Mouse (Mus musculus) layer of hippocampus, adult 18-20 months (tissue): ENCODE results near the gene 1700029P11Rik. TPM values are rescaled to one million over a fixed set of nuclear protein-coding genes. Genes with fewer than 3 reads are reported as not detected.
A peak's percentile ranks its signal among the peaks of the same experiment; 100 is the strongest.
"Not testable (repeated sequence)": the region's sequence is repeated elsewhere in the genome, so short reads cannot be mapped to it uniquely, and the experiment has no call there.

ENCODE experiments used
- DNase-seq, 2 experiments: peaks; one replicate each; pipeline ENCODE4 v3.0.0; 2022; ENCODE audit warnings: low spot score in 2 of 2
- total RNA-seq, 2 experiments: library from RNA; stranded (reverse); gene quantifications; 2 replicates each; pipeline ENCODE4 v1.2.3; 2021

The 1700029P11Rik gene
- total RNA-seq, 2 experiments from 2014 or later: not detected

DNA sequence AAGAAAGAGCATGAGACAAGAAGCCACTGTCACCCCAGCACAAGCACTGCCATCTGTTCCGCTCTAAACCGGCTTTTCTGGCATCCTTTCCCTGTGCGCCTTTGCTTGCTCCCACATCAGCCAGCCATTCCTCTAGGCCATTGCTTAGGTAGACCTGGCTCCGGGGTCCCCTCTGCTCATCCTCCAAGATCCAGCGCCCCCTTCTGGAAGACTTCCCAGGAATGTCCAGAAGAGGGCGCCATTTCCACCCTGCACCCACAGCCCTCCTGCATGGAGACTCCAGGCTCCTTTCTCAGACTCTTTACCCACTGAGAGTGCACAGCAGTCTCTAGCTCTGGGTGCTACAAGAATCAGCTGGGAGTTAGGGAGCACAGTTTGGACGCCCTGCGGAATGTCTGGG is 23.9 kb upstream of the 1700029P11Rik start:
- DNase-seq: peak in 1 of 2 experiments; percentile 69

DNA sequence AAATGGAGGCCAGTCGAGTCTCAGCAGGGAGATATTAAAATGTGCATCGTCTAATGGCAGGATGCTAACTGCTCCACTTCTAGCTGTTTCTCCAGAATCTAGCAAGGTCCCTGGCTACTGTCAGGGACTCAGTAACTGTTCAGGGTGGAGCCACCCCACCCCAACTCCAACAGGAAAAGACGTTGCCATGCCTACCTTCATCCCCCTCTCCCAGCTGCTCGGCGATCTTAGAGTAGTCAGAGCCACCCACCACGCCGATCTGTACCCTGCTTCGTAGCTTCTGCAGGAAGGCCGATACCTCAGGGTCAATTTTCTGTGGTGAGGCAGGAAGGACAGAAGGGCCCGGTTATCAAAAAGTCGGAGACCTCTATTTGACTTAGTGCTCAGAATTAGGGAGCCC is 22.7 kb upstream of the 1700029P11Rik start:
- no peak for DNase-seq

DNA sequence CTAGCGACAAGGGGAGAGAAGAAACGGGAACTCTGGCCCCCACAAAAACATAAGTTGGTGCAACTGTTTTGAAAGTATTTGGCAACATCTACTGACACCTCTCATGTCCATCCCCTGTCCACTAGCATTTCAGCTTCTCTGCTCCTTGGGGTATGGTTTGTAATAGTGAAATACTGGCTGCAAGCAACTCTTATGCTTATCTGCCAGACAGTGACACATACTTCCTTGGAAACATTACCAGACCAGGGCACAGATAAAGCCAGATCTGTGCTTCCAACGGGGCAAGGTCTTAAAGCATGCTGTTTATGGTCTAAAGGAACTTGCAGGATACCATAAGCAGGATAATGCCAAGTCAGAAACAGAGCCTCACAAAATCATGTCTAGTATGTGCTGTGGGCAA is 21.4 kb upstream of the 1700029P11Rik start:
- DNase-seq: no peak

DNA sequence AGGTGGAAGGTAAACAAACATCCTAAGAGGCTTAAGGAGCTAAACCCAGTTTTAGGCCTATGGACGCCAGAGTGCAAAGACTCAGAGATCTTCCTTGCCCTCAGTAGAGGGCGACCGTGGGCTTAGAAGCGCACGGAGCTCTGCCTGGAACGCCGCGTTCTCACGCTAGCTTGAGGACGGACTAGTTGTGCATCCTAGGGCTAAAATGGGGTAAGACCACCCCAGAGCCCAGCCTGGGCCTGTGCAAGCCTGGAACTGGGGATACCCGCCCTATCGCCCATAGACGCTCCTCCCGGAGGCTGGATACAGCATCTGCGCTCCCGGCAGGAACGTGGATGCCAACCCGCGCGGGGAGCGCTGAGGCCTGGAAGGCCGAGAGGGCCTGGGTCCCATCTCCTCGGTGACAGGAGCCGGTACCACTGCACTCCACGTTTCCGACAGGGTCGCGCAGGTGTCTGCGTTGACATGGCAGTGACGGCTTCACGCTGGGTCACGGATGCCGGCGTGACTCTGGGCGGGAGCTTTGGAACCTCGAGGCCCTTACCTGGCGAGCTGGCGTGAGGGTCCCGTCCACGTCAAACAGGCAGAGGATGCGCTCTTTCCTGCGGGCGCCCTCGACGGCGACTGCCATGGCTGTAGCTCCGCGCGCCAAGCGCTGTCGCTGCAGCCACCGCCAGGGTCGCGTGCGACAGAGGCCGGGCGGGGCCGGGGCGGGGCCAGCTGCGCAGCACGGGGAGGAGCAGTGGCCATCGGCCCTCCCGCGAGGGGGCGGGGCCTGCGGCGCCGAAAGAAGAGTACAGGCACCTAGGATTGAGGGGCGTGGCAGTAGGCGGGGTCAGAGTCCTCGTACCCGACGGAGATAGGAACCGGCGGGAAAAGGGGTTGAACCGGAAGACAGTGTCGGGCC is 19.9 kb upstream of the 1700029P11Rik start, which contains the start of gene Pmm1:
Gene Pmm1, minus strand, starts transcription at position 760 of the 907 bp plus-strand sequence.
- DNase-seq: peak; percentile 96 to 99

DNA sequence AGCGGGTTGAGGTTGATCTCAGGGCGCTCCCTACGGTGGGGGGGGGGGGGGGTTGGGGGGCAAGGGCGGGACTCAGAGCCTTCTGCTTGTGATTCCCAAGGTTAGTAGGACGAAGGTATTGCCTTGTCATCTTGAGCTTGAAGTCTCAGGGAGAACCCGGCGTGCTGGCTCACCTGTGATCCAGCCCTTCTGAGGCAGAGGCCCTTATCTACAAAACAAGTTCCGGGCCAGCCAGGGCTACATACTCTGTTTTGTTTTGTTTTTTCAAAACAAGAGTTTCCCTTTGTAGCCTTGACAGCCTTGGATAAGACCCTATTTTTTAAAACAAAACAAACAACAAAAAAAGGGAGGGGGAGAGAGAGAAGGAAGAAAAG is 19.3 kb upstream of the 1700029P11Rik start:
- DNase-seq: no peak

DNA sequence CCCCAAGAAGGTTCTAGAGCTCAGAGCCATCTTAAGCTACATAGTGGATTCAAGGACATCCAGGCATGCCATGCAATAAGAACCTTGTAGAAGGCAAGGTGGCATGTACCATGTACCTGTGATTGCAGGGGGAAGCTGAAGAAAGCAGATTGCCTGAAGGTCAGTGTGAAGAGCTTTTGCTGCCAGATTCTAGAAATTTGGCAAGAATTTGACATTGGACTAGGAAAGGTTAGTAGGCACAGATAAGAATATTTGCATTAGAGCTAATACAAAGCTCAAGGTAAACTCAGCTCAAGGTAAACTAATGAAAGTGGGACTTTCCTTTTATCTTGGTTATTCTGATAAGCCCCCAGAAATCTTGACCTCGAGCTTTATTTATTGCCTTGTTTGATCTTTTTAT is 16.1 kb upstream of the 1700029P11Rik start:
- no peak for DNase-seq

DNA sequence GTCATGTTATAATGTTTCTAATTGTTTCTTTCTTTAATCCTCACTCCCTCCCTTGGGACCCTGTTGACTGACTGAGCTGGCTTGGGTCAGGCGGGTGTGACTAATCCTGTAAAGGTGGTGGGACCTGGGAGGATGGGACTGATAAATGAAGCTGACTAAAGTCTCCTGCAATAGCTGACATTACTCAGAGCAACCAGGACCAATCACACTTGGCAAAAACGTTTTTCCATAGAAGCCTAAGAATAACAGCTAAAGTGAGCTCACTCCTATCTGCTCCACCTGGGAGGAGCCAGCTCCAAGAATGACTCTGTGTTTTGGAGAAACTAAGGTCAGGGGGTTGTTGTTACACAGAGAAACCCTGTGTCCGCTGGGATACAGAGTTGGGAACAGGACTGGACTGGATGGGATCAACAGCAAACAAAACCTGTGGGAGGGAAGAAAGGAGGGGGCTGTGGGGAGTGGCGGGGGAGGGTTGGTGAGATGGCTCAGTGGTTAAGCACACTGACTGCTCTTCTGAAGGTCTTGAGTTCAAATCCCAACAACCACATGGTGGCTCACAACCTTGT is 15.3 kb upstream of the 1700029P11Rik start:
- DNase-seq: no peak

DNA sequence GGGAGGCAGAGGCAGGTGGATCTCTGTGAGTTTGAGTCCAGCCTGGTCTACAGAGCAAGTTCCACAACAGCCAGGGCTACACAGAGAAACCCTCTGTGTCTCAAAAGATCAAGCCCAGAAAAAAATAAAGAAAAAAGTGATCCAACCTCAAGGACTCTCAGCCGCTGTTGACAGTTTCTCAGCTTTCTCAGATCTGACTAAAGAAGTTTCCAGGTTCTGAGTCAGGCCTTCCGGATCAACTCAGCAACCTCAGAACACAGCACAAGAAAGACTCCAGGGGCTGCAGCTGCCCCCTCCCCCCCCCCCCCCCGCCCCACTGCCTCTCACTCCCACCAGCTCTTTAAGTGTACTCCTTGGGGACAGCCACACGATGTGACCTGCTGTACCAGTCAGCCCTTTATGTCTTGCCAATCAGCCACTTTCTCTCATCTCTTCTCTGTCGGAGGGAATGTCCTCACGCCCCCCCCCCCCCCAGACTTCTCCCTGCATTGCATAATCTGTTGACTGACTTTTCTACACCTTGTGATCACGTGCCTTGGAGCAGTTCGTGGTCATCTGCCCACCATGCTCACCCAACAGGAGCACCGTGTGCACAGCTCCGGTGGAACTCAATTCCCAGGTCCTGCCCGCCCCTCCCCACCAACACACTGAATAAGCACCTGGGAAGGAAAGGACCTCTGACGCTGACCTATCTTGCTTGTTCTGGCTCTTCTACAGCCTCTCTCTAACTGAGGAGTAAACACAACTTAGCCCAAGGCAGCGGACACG is 14.1 kb upstream of the 1700029P11Rik start:
- no peak for DNase-seq

DNA sequence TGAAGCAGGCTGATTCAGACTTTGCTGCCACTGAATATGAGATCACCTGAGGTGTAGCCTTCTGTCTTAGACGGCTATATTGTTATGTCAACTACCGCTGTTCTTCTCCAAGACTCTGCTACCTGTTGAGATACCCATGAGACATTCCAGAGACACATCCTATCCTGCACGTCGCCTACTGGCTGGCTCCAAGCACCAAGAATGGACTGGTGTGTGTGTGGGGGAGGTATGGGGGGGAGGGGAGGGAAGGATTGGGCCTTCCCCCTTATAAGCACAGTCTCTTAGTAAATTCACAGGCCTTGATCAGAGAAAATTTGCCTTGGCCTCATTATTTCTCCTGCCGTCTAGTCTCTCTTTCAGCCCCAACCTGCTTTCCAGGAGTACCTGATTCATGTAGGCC is 12.5 kb upstream of the 1700029P11Rik start:
- no peak for DNase-seq

DNA sequence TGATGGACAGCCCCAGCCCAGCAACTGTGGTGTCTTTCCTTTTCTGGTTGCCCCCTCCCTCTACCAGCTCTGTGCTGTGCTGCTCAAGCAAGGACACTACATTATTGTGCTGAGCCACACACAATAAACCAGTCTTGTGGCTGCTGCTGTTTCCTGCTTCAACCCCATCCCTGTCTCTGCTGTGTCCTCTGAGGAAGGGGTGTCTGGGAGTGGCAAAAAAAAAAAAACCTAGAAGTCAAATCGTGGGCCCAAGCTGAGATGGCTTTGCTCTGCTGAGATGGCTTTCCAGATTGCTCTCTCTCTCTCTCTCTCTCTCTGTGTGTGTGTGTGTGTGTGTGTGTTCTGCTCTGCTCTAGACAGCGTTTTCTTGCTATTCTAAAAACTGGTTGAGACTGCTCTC is 11.9 kb upstream of the 1700029P11Rik start:
- no peak for DNase-seq

DNA sequence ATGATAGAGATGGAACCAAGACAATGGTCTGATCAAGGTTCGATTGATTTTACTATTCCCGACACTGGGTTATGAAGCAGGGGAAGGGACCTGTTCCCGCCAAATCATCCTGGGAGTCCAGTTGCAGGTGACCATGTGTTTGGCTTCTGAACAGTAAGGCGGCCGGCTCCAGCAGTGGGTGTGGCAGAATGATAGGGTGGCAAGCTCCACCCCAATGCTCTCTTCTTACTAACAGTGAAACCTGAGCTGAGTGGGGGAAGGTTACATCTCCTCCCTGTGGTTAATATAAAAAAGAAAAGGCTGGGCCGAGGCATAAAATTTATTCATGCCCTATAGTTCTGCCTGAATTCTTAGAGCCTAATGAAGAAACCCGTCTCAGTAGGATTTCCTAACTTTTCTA is 11.2 kb upstream of the 1700029P11Rik start:
- DNase-seq: no peak

DNA sequence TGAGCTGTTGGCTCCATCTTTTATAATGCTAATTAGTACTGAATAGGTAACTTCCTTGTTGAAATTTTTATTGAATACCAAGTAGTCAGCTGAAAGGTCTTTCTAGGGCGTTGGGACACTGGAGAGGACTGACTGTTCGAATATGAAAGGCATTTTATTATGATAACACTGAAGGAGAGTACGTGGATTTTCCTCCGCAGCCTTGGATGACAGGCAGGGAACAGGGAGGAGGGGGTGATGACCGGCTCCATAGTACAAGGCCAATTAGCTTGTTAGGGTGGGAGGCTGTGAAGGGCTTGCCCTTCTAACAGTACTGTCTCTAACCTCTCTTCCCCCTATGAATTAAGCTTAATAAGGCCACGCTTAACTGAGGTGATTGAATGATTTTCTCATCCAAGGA is 10.7 kb upstream of the 1700029P11Rik start:
- DNase-seq: not testable (repeated sequence)

DNA sequence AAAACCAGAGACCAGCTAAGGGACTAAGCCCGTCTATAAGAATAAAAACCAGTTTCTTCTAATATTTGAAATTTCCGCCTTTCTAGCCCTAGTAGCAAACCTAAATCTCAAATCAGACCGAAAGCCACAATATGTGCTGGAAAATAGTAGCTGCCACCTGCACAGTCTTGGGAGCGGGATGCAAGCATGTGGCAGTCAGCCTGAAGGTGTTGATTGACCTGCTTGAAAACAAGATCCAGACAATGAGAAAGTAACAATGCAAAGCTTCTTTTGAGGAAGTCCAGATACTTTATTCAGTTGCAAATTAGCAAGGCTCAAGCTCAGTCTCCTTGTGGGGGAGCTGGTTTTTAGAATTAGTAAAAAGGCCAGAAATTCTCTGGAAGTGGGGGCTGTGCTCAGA is 9.8 kb upstream of the 1700029P11Rik start:
- not testable (repeated sequence) for DNase-seq

DNA sequence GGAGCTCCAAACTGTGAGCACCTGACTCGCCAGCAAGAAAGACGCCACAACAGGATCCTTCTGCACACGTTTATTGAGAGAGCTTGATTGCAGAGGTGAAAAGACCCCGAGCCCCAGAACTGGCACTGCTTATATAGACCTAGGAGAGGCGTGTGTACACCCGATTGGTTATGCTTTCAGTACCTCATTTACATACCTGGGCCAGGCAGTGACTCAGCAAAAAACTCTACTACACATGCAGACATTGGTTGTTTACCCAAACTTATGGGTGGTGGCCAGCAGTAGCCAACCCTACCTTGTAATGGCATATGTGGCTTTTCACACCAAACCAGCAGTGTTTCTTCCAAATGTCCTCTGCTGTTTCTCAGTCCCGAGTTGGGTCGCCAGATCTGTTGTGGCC is 5.2 kb upstream of the 1700029P11Rik start:
- DNase-seq: not testable (repeated sequence)

DNA sequence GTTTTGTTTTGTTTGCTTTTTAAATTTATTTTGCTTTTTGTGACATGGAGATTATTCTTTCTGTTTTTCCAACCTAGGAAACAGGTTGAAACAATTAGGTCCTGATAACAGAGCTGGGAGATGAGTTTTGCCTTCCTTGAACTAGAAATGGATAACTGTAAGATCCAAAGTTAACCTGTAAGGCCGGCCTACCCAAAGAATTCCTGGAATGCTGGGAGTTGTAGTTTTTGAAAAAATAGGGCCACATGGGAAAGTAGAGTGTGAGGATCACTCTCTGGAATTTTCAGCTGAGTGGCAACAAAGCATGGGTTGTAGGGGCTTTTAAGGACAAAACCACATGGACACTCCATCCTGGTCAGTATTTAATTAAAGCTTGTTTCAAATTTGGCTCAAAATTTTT is 1.8 kb downstream of the 1700029P11Rik start:
- DNase-seq: no peak

DNA sequence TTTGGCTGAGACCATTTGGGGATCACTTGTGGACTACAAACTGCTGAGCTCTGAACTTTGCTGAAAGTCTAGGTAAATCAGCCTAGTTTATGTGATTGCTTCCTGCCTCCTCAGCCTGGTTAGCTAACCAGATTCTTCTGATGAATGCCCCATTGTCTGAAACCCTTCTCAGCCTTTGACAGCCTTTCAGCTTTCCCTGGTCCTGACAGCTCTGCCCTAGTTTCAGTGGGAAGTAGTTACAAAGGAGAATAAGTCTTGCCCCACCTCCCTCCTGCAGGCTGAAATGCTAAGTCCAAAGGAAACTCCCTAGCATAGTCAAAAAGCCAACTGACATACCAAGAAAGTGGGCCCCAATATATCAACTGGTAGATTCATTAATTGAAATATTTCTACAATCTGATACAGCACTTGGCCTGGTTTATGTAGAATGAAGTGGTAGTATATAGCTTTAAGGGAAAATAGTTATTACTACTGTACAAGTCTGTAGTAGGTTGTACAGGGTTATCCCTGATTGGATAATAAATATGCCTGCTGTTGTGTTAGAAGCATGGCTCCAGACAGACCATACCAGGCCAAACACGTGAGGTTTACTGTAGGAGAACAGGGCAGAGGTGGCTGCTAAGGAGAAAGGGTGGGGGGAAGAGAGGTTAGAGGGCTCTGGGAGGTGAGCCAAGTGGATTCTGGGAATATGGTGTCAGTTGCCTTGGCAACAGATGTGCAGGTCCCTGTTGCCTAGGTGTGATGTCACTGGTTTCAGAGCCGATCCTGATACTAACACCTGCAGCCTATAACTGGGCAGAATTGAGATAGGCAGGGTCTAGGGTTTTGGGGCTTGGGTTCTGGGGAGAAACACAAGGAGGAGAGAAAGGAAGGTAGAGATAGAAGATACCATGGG is 5.2 kb downstream of the 1700029P11Rik start:
- no peak for DNase-seq

DNA sequence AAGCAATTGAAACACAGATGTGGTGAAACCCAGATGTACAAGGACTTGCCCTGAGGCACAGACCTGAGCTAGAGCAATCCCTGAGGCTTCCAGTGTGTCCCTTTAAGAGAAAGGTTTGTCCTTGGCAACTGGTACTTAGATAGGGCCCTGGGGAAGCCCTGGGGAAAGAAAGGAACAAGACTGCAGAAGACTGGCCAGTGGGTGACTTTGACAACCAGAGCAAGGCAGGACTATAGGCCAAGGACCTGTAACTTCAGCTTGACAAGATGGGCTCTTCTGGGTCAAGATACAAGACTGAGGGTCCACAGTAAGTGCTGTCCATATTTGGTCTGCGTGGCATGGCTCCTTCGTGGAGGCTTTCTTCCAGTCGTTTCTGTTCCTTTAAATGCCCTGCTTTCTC is 7.3 kb downstream of the 1700029P11Rik start, which contains the start of gene Xrcc6:
Gene Xrcc6, plus strand, starts transcription at position 190 of the 400 bp plus-strand sequence.
- no peak for DNase-seq

DNA sequence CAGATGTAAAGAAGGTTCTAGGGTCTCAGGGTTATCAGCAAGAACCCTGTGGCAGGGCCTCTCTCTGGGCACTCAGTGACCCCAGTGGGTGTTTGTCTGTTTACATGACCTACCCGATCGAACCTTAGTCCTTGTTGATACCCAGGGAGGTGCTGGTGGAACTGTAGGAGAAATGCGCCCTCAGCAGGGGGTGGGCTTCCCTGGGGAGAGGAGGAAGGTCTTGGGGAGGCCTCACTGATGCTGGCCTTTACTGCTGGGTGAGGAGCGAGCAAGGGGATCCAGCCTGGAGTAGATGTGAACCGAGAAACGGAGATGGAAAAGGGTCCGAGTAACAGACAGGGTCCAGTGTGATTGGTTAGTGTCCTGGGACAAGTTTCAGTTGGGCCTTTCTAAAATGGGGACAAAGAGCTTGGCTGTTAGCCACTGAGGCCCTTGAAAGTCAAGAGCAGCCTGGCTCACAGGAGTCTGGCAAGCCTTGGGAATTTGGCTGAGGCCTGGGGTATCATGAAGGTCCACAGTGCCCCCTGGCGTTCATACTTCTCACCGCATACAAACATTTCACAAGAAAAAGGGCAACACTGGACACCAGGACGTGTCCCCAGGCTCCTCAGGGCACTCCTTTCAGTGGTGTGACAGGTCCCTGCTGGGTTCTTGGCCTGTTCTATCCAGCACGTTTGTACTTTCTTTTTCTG is 9.2 kb downstream of the 1700029P11Rik start:
- peak; percentile 73 to 93 for DNase-seq

DNA sequence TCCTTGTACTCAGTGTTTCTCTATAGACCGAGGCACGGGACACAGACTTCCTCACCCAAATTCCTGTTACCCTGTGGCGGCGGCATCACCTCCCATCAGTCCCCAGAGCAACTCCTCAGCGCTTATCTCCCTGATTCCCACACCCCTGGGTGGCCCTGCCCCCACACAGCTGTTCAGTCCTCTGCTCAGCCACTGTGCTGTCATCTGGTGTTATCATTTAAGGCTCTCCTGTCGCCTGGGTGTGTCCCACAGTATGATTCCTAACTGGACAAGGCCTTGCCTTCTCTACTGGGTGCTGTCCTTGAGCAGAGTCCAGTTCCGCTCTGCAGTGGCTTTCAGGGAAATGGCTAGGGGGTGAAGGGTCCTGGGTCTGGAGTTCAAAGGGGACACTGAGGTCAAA is 10.2 kb downstream of the 1700029P11Rik start:
- DNase-seq: no peak

DNA sequence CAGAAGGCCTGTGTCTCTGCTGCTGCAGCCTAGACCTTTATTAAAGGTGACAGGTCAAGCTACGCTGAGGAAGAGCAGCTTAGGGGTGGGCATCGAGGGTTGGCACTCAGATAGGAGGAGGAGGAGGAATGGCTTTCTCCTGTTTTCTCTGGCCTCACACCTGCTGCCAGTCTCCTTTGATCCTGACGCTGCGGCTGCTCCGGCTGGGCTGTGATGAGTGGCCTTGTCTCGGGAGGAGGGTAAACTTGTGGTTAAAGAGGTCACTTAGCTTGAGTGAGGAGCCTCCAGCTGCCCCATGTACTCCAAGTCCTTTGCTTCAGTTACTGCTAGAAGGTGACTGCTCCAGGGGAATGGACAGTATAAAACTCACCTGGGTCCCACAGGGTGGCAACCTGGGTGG is 13.7 kb downstream of the 1700029P11Rik start:
- no peak for DNase-seq
